Mouse (Mus musculus) thymus, adult 2 months (tissue): ENCODE results near the gene Mcur1.

Experiments used
- CTCF ChIP-seq: fragments of 200-500 bp; IDR thresholded peaks from 2 replicates; pipeline ENCODE4 v1.5.1; 2012; ENCODE audit warnings: mild to moderate bottlenecking, control low read depth, low read length, moderate library complexity, borderline replicate concordance; ENCODE audit not compliant: control insufficient read depth, poor library complexity, insufficient read depth; ENCODE audit errors: extremely low read depth
- POLR2A ChIP-seq: fragments of 200-500 bp; IDR thresholded peaks from 2 replicates; pipeline ENCODE4 v1.6.1; 2012; ENCODE audit warnings: mild to moderate bottlenecking, low read length, control low read depth, moderate library complexity; ENCODE audit not compliant: control insufficient read depth, poor library complexity, insufficient read depth; ENCODE audit errors: extremely low read depth

DNA sequence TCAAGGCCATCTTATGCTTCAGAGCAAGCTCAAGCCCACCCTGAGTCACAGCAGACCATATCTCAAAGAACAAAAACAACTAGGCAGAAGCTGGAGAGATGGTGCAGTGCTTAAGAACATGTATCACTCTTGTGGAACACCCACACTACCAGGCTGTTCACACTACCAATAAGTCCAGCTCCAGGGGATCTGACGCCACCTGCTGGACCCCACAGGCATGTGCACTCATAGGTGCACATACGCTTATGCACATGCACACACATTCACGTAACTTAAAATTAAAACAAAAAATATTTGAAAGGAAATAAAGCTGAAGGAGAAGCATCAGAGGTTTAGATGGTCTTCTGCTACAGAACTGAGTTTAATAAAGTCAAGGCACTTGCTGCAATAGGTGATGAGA is 62.2 kb downstream of the Mcur1 start:
- TF ChIP-seq POLR2A: no peak
- no peak for TF ChIP-seq CTCF
